Mouse (Mus musculus): Measurements from ENCODE around the gene Olfr632. TPM values are rescaled to one million over a fixed set of nuclear protein-coding genes. Genes with fewer than 3 reads are reported as not detected.
"Not testable (repeated sequence)": the region's sequence is repeated elsewhere in the genome, so short reads cannot be mapped to it uniquely, and the experiment has no call there.

The Olfr632 gene
- polyA plus RNA-seq, 1 experiment: 0.07 TPM

- no peak for TF ChIP-seq POLR2A (IDR thresholded peaks at IDR 0.05; ENCODE audit: control insufficient read depth, extremely low read depth, insufficient read depth, low read length, poor library complexity)
- no peak for TF ChIP-seq CTCF (IDR thresholded peaks at IDR 0.05; ENCODE audit: borderline replicate concordance, control insufficient read depth, extremely low read depth, insufficient read depth, low read length, poor library complexity)
- Histone ChIP-seq H3K27me3 (ENCODE audit: control insufficient read depth, insufficient read depth, low read length) (no peaks in the 10 kb centered on the region), H3K4me3 (ENCODE audit: control insufficient read depth, insufficient read depth, low read length) (no peak within 1 kb of the TSS), H3K36me3 (ENCODE audit: control insufficient read depth, insufficient read depth, low read length) (no peaks in the 10 kb centered on the region), H3K27ac (ENCODE audit: control insufficient read depth, insufficient read depth, low read length) (no peak within 1 kb of the TSS), H3K4me1 (replicated peaks; ENCODE audit: control insufficient read depth, insufficient read depth, low read length) (no peaks in the 10 kb centered on the region)
- DNase-seq: no peak
These were observed 5.6 kb upstream of the Olfr632 start, which contains the start of gene Olfr631 for GRCm38 (mm10) chr7:103928525-103928924. Olfr631 (plus strand) TSS chr7:103928825.

DNA sequence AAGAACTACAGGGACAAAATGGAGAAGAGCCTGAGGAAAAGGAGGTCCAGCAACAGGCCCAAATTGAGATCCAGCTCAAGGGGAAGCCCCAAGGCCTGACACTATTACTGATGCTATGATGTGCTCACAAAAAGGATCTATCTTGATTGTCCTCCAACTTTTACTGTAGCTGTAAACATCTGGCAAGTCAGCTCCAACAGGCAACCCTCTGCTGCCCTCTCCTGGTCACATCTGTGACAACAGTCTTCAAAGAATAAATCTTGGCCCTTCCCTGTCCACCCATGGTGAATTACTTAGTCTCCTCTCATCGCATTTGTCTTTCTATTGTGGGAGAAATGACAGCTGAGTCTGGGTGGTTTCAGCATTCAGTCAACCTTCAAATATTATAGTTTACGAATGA is 8.6 kb downstream of the Olfr632 start:
- TF ChIP-seq POLR2A (IDR thresholded peaks at IDR 0.05; ENCODE audit: control insufficient read depth, extremely low read depth, insufficient read depth, low read length, poor library complexity) (no peak), CTCF (IDR thresholded peaks at IDR 0.05; ENCODE audit: borderline replicate concordance, control insufficient read depth, extremely low read depth, insufficient read depth, low read length, poor library complexity) (no peak)
- 35% methylated on average over 2 of the region's 2 CpGs for WGBS
- H3K36me3 ChIP-seq (ENCODE audit: control insufficient read depth, insufficient read depth, low read length): no peaks in the 10 kb centered on the region
- peak; percentile 27 for DNase-seq
- H3K27me3 ChIP-seq (ENCODE audit: control insufficient read depth, insufficient read depth, low read length): no peaks in the 10 kb centered on the region
- no peak overlapping the region for H3K4me3 ChIP-seq (ENCODE audit: control insufficient read depth, insufficient read depth, low read length)
- H3K27ac ChIP-seq (ENCODE audit: control insufficient read depth, insufficient read depth, low read length): no peak overlapping the region
- H3K4me1 ChIP-seq (replicated peaks; ENCODE audit: control insufficient read depth, insufficient read depth, low read length): no peaks in the 10 kb centered on the region

- no peak within 1 kb of the TSS for H3K4me3 ChIP-seq (ENCODE audit: control insufficient read depth, insufficient read depth, low read length)
- H3K4me1 ChIP-seq (replicated peaks; ENCODE audit: control insufficient read depth, insufficient read depth, low read length): no peaks in the 10 kb centered on the region
- no peaks in the 10 kb centered on the region for H3K27me3 ChIP-seq (ENCODE audit: control insufficient read depth, insufficient read depth, low read length)
- H3K36me3 ChIP-seq (ENCODE audit: control insufficient read depth, insufficient read depth, low read length): no peaks in the 10 kb centered on the region
- no peak for TF ChIP-seq CTCF (IDR thresholded peaks at IDR 0.05; ENCODE audit: borderline replicate concordance, control insufficient read depth, extremely low read depth, insufficient read depth, low read length, poor library complexity)
- no peak for TF ChIP-seq POLR2A (IDR thresholded peaks at IDR 0.05; ENCODE audit: control insufficient read depth, extremely low read depth, insufficient read depth, low read length, poor library complexity)
- no peak within 1 kb of the TSS for H3K27ac ChIP-seq (ENCODE audit: control insufficient read depth, insufficient read depth, low read length)
- DNase-seq: no peak
These were observed 10.0 kb downstream of the Olfr632 start, which contains the start of gene Olfr633 for GRCm38 (mm10) chr7:103944137-103944536. Olfr633 (plus strand) TSS chr7:103944437.

GRCm38 (mm10) chr7:103966873-103967272 is 32.7 kb downstream of the Olfr632 start:
- WGBS: 98% methylated on average over 22 of the region's 22 CpGs
- not testable (repeated sequence) for DNase-seq; H3K4me1 ChIP-seq (replicated peaks; ENCODE audit: control insufficient read depth, insufficient read depth, low read length); H3K27ac ChIP-seq (ENCODE audit: control insufficient read depth, insufficient read depth, low read length); H3K27me3 ChIP-seq (ENCODE audit: control insufficient read depth, insufficient read depth, low read length); H3K4me3 ChIP-seq (ENCODE audit: control insufficient read depth, insufficient read depth, low read length); H3K36me3 ChIP-seq (ENCODE audit: control insufficient read depth, insufficient read depth, low read length)

- WGBS: 82% methylated on average over 1 of the region's 1 CpGs
- H3K4me1 ChIP-seq (replicated peaks; ENCODE audit: control insufficient read depth, insufficient read depth, low read length): no peaks in the 10 kb centered on the region
These were observed 36.7 kb downstream of the Olfr632 start, which contains the start of gene Olfr635 for GRCm38 (mm10) chr7:103970852-103971251. Olfr635 (plus strand) TSS chr7:103971152.

DNA sequence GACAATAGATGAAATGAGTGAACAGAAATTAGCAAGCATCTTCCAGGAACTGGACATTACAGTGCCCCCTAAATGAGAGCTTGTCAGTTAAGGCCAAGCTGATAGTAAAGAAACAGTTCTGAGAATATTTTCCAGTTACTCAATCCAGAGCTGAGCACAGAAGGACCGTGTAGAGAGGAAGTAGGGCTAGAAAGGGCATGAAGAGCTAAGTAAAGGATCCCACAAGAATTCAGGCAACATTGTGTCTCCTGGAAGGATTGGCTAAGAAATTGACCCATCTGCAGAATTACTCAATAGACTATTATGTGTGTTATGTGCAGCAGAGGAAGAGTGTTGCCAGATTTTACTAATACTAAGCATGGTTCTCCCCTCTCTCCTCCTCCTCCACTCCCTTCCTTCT is 37.6 kb downstream of the Olfr632 start:
- DNase-seq: no peak
- Histone ChIP-seq H3K4me1 (replicated peaks; ENCODE audit: control insufficient read depth, insufficient read depth, low read length) (no peaks in the 10 kb centered on the region), H3K27ac (ENCODE audit: control insufficient read depth, insufficient read depth, low read length) (no peak overlapping the region), H3K4me3 (ENCODE audit: control insufficient read depth, insufficient read depth, low read length) (no peak overlapping the region), H3K36me3 (ENCODE audit: control insufficient read depth, insufficient read depth, low read length) (no peaks in the 10 kb centered on the region), H3K27me3 (ENCODE audit: control insufficient read depth, insufficient read depth, low read length) (no peaks in the 10 kb centered on the region)
- TF ChIP-seq CTCF (IDR thresholded peaks at IDR 0.05; ENCODE audit: borderline replicate concordance, control insufficient read depth, extremely low read depth, insufficient read depth, low read length, poor library complexity) (no peak), POLR2A (IDR thresholded peaks at IDR 0.05; ENCODE audit: control insufficient read depth, extremely low read depth, insufficient read depth, low read length, poor library complexity) (no peak)
- WGBS: 58% methylated on average over 1 of the region's 1 CpGs

More at GRCm38 (mm10) chr7:103970852-103971251, 36.7 kb downstream of the Olfr632 start, which contains the start of gene Olfr635:
- Histone ChIP-seq H3K36me3 (ENCODE audit: control insufficient read depth, insufficient read depth, low read length) (no peaks in the 10 kb centered on the region), H3K27me3 (ENCODE audit: control insufficient read depth, insufficient read depth, low read length) (no peaks in the 10 kb centered on the region), H3K4me3 (ENCODE audit: control insufficient read depth, insufficient read depth, low read length) (no peak within 1 kb of the TSS), H3K27ac (ENCODE audit: control insufficient read depth, insufficient read depth, low read length) (no peak within 1 kb of the TSS)
- no peak for DNase-seq
- TF ChIP-seq POLR2A (IDR thresholded peaks at IDR 0.05; ENCODE audit: control insufficient read depth, extremely low read depth, insufficient read depth, low read length, poor library complexity): no peak
- no peak for TF ChIP-seq CTCF (IDR thresholded peaks at IDR 0.05; ENCODE audit: borderline replicate concordance, control insufficient read depth, extremely low read depth, insufficient read depth, low read length, poor library complexity)

Other genes with a start within 250 kb of the Olfr632 start
- not detected in 2 replicates for gene Olfr243, start 219.7 kb upstream of the Olfr632 start, polyA plus RNA-seq (2012; rRNA removed)
- not detected in 2 replicates for gene Olfr628, start 204.0 kb upstream of the Olfr632 start, polyA plus RNA-seq (2012; rRNA removed)
- not detected in 2 replicates for gene Olfr629, start 189.4 kb upstream of the Olfr632 start, polyA plus RNA-seq (2012; rRNA removed)
- gene Olfr630, start 177.0 kb upstream of the Olfr632 start, polyA plus RNA-seq (2012; rRNA removed): not detected in 2 replicates
- not detected in 2 replicates for gene Olfr69, start 162.8 kb upstream of the Olfr632 start, polyA plus RNA-seq (2012; rRNA removed)
- not detected in 2 replicates for gene Olfr68, start 154.6 kb upstream of the Olfr632 start, polyA plus RNA-seq (2012; rRNA removed)
- gene Olfr67, start 142.5 kb upstream of the Olfr632 start, polyA plus RNA-seq (2012; rRNA removed): not detected in 2 replicates
- gene Hbb-bt, start 120.4 kb upstream of the Olfr632 start, polyA plus RNA-seq (2012; rRNA removed): 168 and 261 TPM in 2 replicates
- 1,784 and 2,649 TPM in 2 replicates for gene Hbb-bs, start 106.3 kb upstream of the Olfr632 start, polyA plus RNA-seq (2012; rRNA removed)
- not detected in 2 replicates for gene Hbb-bh2, start 93.8 kb upstream of the Olfr632 start, polyA plus RNA-seq (2012; rRNA removed)
- 0.66 and 0.77 TPM in 2 replicates for gene Hbb-bh1, start 91.2 kb upstream of the Olfr632 start, polyA plus RNA-seq (2012; rRNA removed)
- gene Hbb-y, start 81.1 kb upstream of the Olfr632 start, polyA plus RNA-seq (2012; rRNA removed): 1.1 and 1.4 TPM in 2 replicates
- gene Olfr66, start 48.1 kb upstream of the Olfr632 start, polyA plus RNA-seq (2012; rRNA removed): not detected in 2 replicates
- gene Olfr64, start 39.9 kb upstream of the Olfr632 start, polyA plus RNA-seq (2012; rRNA removed): not detected in 2 replicates
- not detected in 2 replicates for gene Olfr65, start 30.9 kb upstream of the Olfr632 start, polyA plus RNA-seq (2012; rRNA removed)
- gene Olfr631, start 5.5 kb upstream of the Olfr632 start, polyA plus RNA-seq (2012; rRNA removed): not detected in 2 replicates
- gene Olfr633, start 10.1 kb downstream of the Olfr632 start, polyA plus RNA-seq (2012; rRNA removed): not detected in 2 replicates
- gene Olfr635, start 36.8 kb downstream of the Olfr632 start, polyA plus RNA-seq (2012; rRNA removed): not detected in 2 replicates
- gene Olfr638, start 64.4 kb downstream of the Olfr632 start, polyA plus RNA-seq (2012; rRNA removed): not detected in 2 replicates
- not detected in 2 replicates for gene Olfr639, start 83.0 kb downstream of the Olfr632 start, polyA plus RNA-seq (2012; rRNA removed)
- not detected in 2 replicates for gene Olfr640, start 91.2 kb downstream of the Olfr632 start, polyA plus RNA-seq (2012; rRNA removed)
- gene Olfr641, start 101.1 kb downstream of the Olfr632 start, polyA plus RNA-seq (2012; rRNA removed): not detected in 2 replicates
- gene Olfr642, start 118.3 kb downstream of the Olfr632 start, polyA plus RNA-seq (2012; rRNA removed): not detected in 2 replicates
- not detected in 2 replicates for gene 4930516K23Rik, start 127.1 kb downstream of the Olfr632 start, polyA plus RNA-seq (2012; rRNA removed)
- gene Olfr644, start 137.5 kb downstream of the Olfr632 start, polyA plus RNA-seq (2012; rRNA removed): not detected in 2 replicates
- gene Olfr645, start 151.1 kb downstream of the Olfr632 start, polyA plus RNA-seq (2012; rRNA removed): not detected in 2 replicates
- gene Olfr646, start 170.5 kb downstream of the Olfr632 start, polyA plus RNA-seq (2012; rRNA removed): 0.04 TPM in 1 of 2 replicates, not detected in the other
- not detected in 2 replicates for gene Ubqln5, start 195.5 kb downstream of the Olfr632 start, polyA plus RNA-seq (2012; rRNA removed)
- not detected in 2 replicates for gene Olfr643, start 203.1 kb downstream of the Olfr632 start, polyA plus RNA-seq (2012; rRNA removed)
- 0.11 TPM in 1 of 2 replicates, not detected in the other for gene Ubqln3, start 208.9 kb downstream of the Olfr632 start, polyA plus RNA-seq (2012; rRNA removed)
- 0.09 TPM in 1 of 2 replicates, not detected in the other for gene Ubqlnl, start 216.2 kb downstream of the Olfr632 start, polyA plus RNA-seq (2012; rRNA removed)
- 0.09 TPM in 2 replicates for gene Olfm5, start 230.5 kb downstream of the Olfr632 start, polyA plus RNA-seq (2012; rRNA removed)
- not detected in 2 replicates for gene Olfr648, start 249.0 kb downstream of the Olfr632 start, polyA plus RNA-seq (2012; rRNA removed)

Data from thymus, adult 2 months (tissue).